Mouse (Mus musculus) thymus, postnatal 36 days (tissue): ENCODE results near the gene 1110032A03Rik.

Experiments used
- DNase-seq, 2 experiments: peaks; one replicate each; pipeline ENCODE4 v3.0.0; 2022; ENCODE audit warnings: mixed read lengths in 2 of 2

Gene 1110032A03Rik

GRCm38 (mm10) chr9:50768107-50769002 is 7.0 kb downstream of the 1110032A03Rik start, which contains the start of gene Fdxacb1:
TSS of gene Fdxacb1 (plus strand) at chr9:50768236.
- DNase-seq = peak; percentile 97 to 98

- DNase-seq = no peak
Measured at GRCm38 (mm10) chr9:50767531-50768106, 7.7 kb downstream of the 1110032A03Rik start.

- no peak for DNase-seq
Measured at GRCm38 (mm10) chr9:50763331-50763730, 12.0 kb downstream of the 1110032A03Rik start.

- DNase-seq = no peak
Measured at GRCm38 (mm10) chr9:50761520-50762243, 13.6 kb downstream of the 1110032A03Rik start.

- DNase-seq = no peak
Measured at GRCm38 (mm10) chr9:50756711-50757110, 18.6 kb downstream of the 1110032A03Rik start.

- no peak for DNase-seq
Measured at GRCm38 (mm10) chr9:50753947-50754346, 21.4 kb downstream of the 1110032A03Rik start.

GRCm38 (mm10) chr9:50752784-50753615 is 22.3 kb downstream of the 1110032A03Rik start:
- no peak for DNase-seq

GRCm38 (mm10) chr9:50752054-50752602 is 23.2 kb downstream of the 1110032A03Rik start, which contains the start of gene Hspb2:
TSS of gene Hspb2 (minus strand) at chr9:50752354.
- no peak for DNase-seq

GRCm38 (mm10) chr9:50751323-50751722 is 24.0 kb downstream of the 1110032A03Rik start, which contains the start of gene Cryab:
TSS of gene Cryab (plus strand) at chr9:50751325.
- no peak for DNase-seq

- no peak for DNase-seq
Measured at GRCm38 (mm10) chr9:50750706-50751105, 24.6 kb downstream of the 1110032A03Rik start.

GRCm38 (mm10) chr9:50746214-50746677 is 29.1 kb downstream of the 1110032A03Rik start, which contains the start of gene 2310030G06Rik:
TSS of gene 2310030G06Rik (minus strand) at chr9:50746536.
- no peak for DNase-seq

- DNase-seq = no peak
Measured at GRCm38 (mm10) chr9:50745806-50746205, 29.5 kb downstream of the 1110032A03Rik start.

- no peak for DNase-seq
Measured at GRCm38 (mm10) chr9:50742744-50743143, 32.6 kb downstream of the 1110032A03Rik start.

- no peak for DNase-seq
Measured at GRCm38 (mm10) chr9:50742261-50742660, 33.1 kb downstream of the 1110032A03Rik start.

- DNase-seq = no peak
Measured at GRCm38 (mm10) chr9:50740867-50741784, 34.2 kb downstream of the 1110032A03Rik start.

- DNase-seq = peak; percentile 79 to 85
Measured at GRCm38 (mm10) chr9:50738914-50739870, 36.1 kb downstream of the 1110032A03Rik start, which contains the start of gene Dixdc1. TSS of gene Dixdc1 (minus strand) at chr9:50739517.

GRCm38 (mm10) chr9:50734989-50735388 is 40.3 kb downstream of the 1110032A03Rik start:
- DNase-seq = no peak

- DNase-seq = no peak
Measured at GRCm38 (mm10) chr9:50732560-50732959, 42.8 kb downstream of the 1110032A03Rik start.

GRCm38 (mm10) chr9:50729600-50729999 is 45.7 kb downstream of the 1110032A03Rik start:
- DNase-seq = no peak
